16 mouse cellular contexts compared by ENCODE assay signal in genomic region chr17:86532783-86533548, GRCm38 (mm10). TPM values are rescaled to one million over a fixed set of nuclear protein-coding genes. Genes with fewer than 3 reads are reported as not detected.
DNase-seq lines count a peak whose midpoint lies in the region; ATAC-seq and TF ChIP-seq lines count a peak whose summit lies in the region.
"Had no signal": no experiment of that assay in that cellular context is flagged by ENCODE, and none has a peak within 500 bp of the region (broad histone marks: within the 10 kb centered on the region; RNA-seq: fewer than 3 reads in every experiment).

No protein-coding gene starts in this region.

- H3K9ac ChIP-seq in forebrain, embryonic 14.5 days (ENCODE audit: low read length) = no peak overlapping the region
- H3K9ac ChIP-seq in forebrain, embryonic 11.5 days (ENCODE audit: low read length) = no peak overlapping the region
- H3K9ac ChIP-seq in kidney, embryonic 16.5 days (replicated peaks; ENCODE audit: low read length) = no peak overlapping the region
- H3K9ac ChIP-seq in stomach, embryonic 16.5 days (ENCODE audit: low read length) = 0 out of 2 replicates have a peak overlapping the region, but pooled peaks have one; percentile 3
- H3K9ac ChIP-seq in stomach, postnatal 0 days (ENCODE audit: low read length) = no peak overlapping the region
- H3K9ac ChIP-seq: embryonic facial prominence, embryonic 13.5 days; forebrain, embryonic 12.5 days; limb, embryonic 13.5 days had no signal

- no peak overlapping the region for H3K4me2 ChIP-seq in forebrain, embryonic 14.5 days (ENCODE audit: low read length)
- H3K4me2 ChIP-seq in forebrain, embryonic 11.5 days (ENCODE audit: low read depth, low read length, severe bottlenecking) = no peak overlapping the region
- no peak overlapping the region for H3K4me2 ChIP-seq in kidney, embryonic 16.5 days (replicated peaks; ENCODE audit: low read depth, low read length)
- no peak overlapping the region for H3K4me2 ChIP-seq in stomach, embryonic 16.5 days (ENCODE audit: low read depth, low read length)
- no peak overlapping the region for H3K4me2 ChIP-seq in stomach, postnatal 0 days (replicated peaks; ENCODE audit: low read depth)
- H3K4me2 ChIP-seq: embryonic facial prominence, embryonic 13.5 days; forebrain, embryonic 12.5 days; limb, embryonic 13.5 days had no signal

- H3K27me3 ChIP-seq in forebrain, embryonic 14.5 days (replicated peaks; ENCODE audit: control insufficient read depth, insufficient read depth, low read length) = no peaks in the 10 kb centered on the region
- H3K27me3 ChIP-seq in forebrain, embryonic 11.5 days (ENCODE audit: control insufficient read depth, insufficient read depth, low read length) = no peaks in the 10 kb centered on the region
- no peaks in the 10 kb centered on the region for H3K27me3 ChIP-seq in kidney, embryonic 16.5 days (ENCODE audit: insufficient read depth, low read length)
- no peaks in the 10 kb centered on the region for H3K27me3 ChIP-seq in stomach, embryonic 16.5 days (ENCODE audit: control insufficient read depth, insufficient read depth, low read length)
- H3K27me3 ChIP-seq in stomach, postnatal 0 days (ENCODE audit: control insufficient read depth, insufficient read depth, low read length) = no peaks in the 10 kb centered on the region
- H3K27me3 ChIP-seq: embryonic facial prominence, embryonic 13.5 days; forebrain, embryonic 12.5 days; limb, embryonic 13.5 days had no signal

- no peak for TF ChIP-seq CTCF in stomach, postnatal 0 days (IDR thresholded peaks at IDR 0.05; ENCODE audit: low read depth)

- ATAC-seq in forebrain, embryonic 14.5 days = no peak
- no peak for ATAC-seq in forebrain, embryonic 11.5 days (replicated peaks; ENCODE audit: low FRiP score)
- no peak for ATAC-seq in kidney, embryonic 16.5 days (ENCODE audit: low FRiP score, low TSS enrichment)
- ATAC-seq in stomach, embryonic 16.5 days (ENCODE audit: insufficient read depth, low FRiP score) = no peak
- ATAC-seq in stomach, postnatal 0 days (ENCODE audit: low FRiP score, low TSS enrichment) = no peak
- ATAC-seq: intestine, embryonic 16.5 days had no signal

- no peak overlapping the region for H3K27ac ChIP-seq in forebrain, embryonic 14.5 days (ENCODE audit: low read depth, low read length)
- no peak overlapping the region for H3K27ac ChIP-seq in forebrain, embryonic 11.5 days (ENCODE audit: low read depth, low read length)
- no peak overlapping the region for H3K27ac ChIP-seq in kidney, embryonic 16.5 days (ENCODE audit: low read length)
- no peak overlapping the region for H3K27ac ChIP-seq in stomach, embryonic 16.5 days (ENCODE audit: low read length)
- no peak overlapping the region for H3K27ac ChIP-seq in stomach, postnatal 0 days (replicated peaks)
- H3K27ac ChIP-seq: embryonic facial prominence, embryonic 13.5 days; forebrain, embryonic 12.5 days; limb, embryonic 13.5 days; macrophage had no signal

- 81% methylated on average over 17 of the region's 17 CpGs for WGBS in forebrain, embryonic 14.5 days
- WGBS in forebrain, embryonic 11.5 days = 81% methylated on average over 17 of the region's 17 CpGs
- WGBS in kidney, embryonic 16.5 days = 69% methylated on average over 17 of the region's 17 CpGs
- 63% methylated on average over 17 of the region's 17 CpGs for WGBS in stomach, embryonic 16.5 days
- WGBS in stomach, postnatal 0 days = 65% methylated on average over 17 of the region's 17 CpGs

- H3K36me3 ChIP-seq in forebrain, embryonic 14.5 days (ENCODE audit: control insufficient read depth, insufficient read depth, low read length) = no peaks in the 10 kb centered on the region
- no peaks in the 10 kb centered on the region for H3K36me3 ChIP-seq in forebrain, embryonic 11.5 days (ENCODE audit: control insufficient read depth, insufficient read depth, low read length)
- H3K36me3 ChIP-seq in kidney, embryonic 16.5 days (ENCODE audit: insufficient read depth, low read length) = no peaks in the 10 kb centered on the region
- no peaks in the 10 kb centered on the region for H3K36me3 ChIP-seq in stomach, embryonic 16.5 days (ENCODE audit: control insufficient read depth, insufficient read depth, low read length)
- no peaks in the 10 kb centered on the region for H3K36me3 ChIP-seq in stomach, postnatal 0 days (ENCODE audit: control insufficient read depth, insufficient read depth, low read length)
- H3K36me3 ChIP-seq: embryonic facial prominence, embryonic 13.5 days; forebrain, embryonic 12.5 days; limb, embryonic 13.5 days had no signal

- no peaks in the 10 kb centered on the region for H3K9me3 ChIP-seq in forebrain, embryonic 14.5 days (replicated peaks; ENCODE audit: control insufficient read depth, low read length)
- no peaks in the 10 kb centered on the region for H3K9me3 ChIP-seq in forebrain, embryonic 11.5 days (ENCODE audit: control insufficient read depth, low read length)
- H3K9me3 ChIP-seq in kidney, embryonic 16.5 days (ENCODE audit: low read length) = no peaks in the 10 kb centered on the region
- H3K9me3 ChIP-seq in stomach, embryonic 16.5 days (replicated peaks; ENCODE audit: control insufficient read depth, low read length) = no peaks in the 10 kb centered on the region
- no peaks in the 10 kb centered on the region for H3K9me3 ChIP-seq in stomach, postnatal 0 days (ENCODE audit: control insufficient read depth, low read length)
- H3K9me3 ChIP-seq: embryonic facial prominence, embryonic 13.5 days; forebrain, embryonic 12.5 days; limb, embryonic 13.5 days had no signal

- TF ChIP-seq EP300 in stomach, postnatal 0 days (optimal IDR thresholded peaks at IDR 0.05) = no peak

- H3K4me1 ChIP-seq in forebrain, embryonic 14.5 days (ENCODE audit: control insufficient read depth, insufficient read depth, low read length) = no peaks in the 10 kb centered on the region
- peaks cover 4% of the 10 kb centered on the region; the same call in 1 of the 2 replicates for H3K4me1 ChIP-seq in forebrain, embryonic 11.5 days (replicated peaks; ENCODE audit: control insufficient read depth, insufficient read depth, low read length)
- peaks cover 58% of the 10 kb centered on the region for H3K4me1 ChIP-seq in kidney, embryonic 16.5 days (ENCODE audit: insufficient read depth, low read length)
- peaks cover 19% of the 10 kb centered on the region for H3K4me1 ChIP-seq in stomach, embryonic 16.5 days (ENCODE audit: control insufficient read depth, insufficient read depth, low read length)
- peaks cover 3% of the 10 kb centered on the region; the same call in 1 of the 2 replicates for H3K4me1 ChIP-seq in stomach, postnatal 0 days (replicated peaks; ENCODE audit: control insufficient read depth, insufficient read depth)

- no peak overlapping the region for H3K4me3 ChIP-seq in forebrain, embryonic 14.5 days (ENCODE audit: low read depth, low read length)
- no peak overlapping the region for H3K4me3 ChIP-seq in forebrain, embryonic 11.5 days (ENCODE audit: low read depth, low read length)
- no peak overlapping the region for H3K4me3 ChIP-seq in kidney, embryonic 16.5 days (ENCODE audit: low read length)
- no peak overlapping the region for H3K4me3 ChIP-seq in stomach, embryonic 16.5 days (replicated peaks; ENCODE audit: low read length)
- no peak overlapping the region for H3K4me3 ChIP-seq in stomach, postnatal 0 days (ENCODE audit: low read depth, low read length)
- H3K4me3 ChIP-seq: embryonic facial prominence, embryonic 13.5 days; forebrain, embryonic 12.5 days; limb, embryonic 13.5 days had no signal

- DNase-seq in forebrain, embryonic 14.5 days (ENCODE audit: low spot score) = peak; percentile 17
- DNase-seq in forebrain, embryonic 11.5 days (ENCODE audit: low spot score) = no peak
- DNase-seq in kidney, adult 9 months = peak; percentile 21
- no peak for DNase-seq in stomach, postnatal 0 days (ENCODE audit: low spot score)
- peak; percentile 41 for DNase-seq in yolk sac, embryonic 10.5 days (ENCODE audit: low spot score)
- DNase-seq in thymus, postnatal 36 days = no peak
- DNase-seq: layer of hippocampus, postnatal 36 days; right cerebral cortex, postnatal 14 days; thymus, postnatal 14 days had no signal

RNA-seq across cellular contexts. Expression of gene Gm10309, which starts 27.9 kb away (rescaled TPM):
- 0.10 TPM in 1 of 2 replicates, not detected in the other for polyA plus RNA-seq in forebrain, embryonic 14.5 days (2014; fragmentation: Nextera tagmentation; extraction: Ambion mirVana)
- polyA plus RNA-seq in forebrain, embryonic 11.5 days (2014; fragmentation: Nextera tagmentation; extraction: Ambion mirVana) = 0.13 and 0.24 TPM in 2 replicates
- 0.25 and 0.50 TPM in 2 replicates for polyA plus RNA-seq in kidney, embryonic 16.5 days (2015; fragmentation: Nextera tagmentation; extraction: Ambion mirVana)
- 0.19 and 0.34 TPM in 2 replicates for polyA plus RNA-seq in stomach, embryonic 16.5 days (2015; fragmentation: Nextera tagmentation; extraction: Ambion mirVana)
- 0.07 and 0.08 TPM in 2 replicates for polyA plus RNA-seq in stomach, postnatal 0 days (2015; fragmentation: Nextera tagmentation; extraction: Ambion mirVana)
- polyA plus RNA-seq: macrophage had no signal

Comparison
In these comparisons a context has a peak if more than half of its experiments do, and no peak if none do; other contexts are left out.
1. DNase-seq: peak in forebrain, embryonic 14.5 days (single experiment), kidney, adult 9 months (single experiment) and yolk sac, embryonic 10.5 days (single experiment); none in forebrain, embryonic 11.5 days (single experiment), stomach, postnatal 0 days (single experiment) and thymus, postnatal 36 days (0 of 2).